In the genomic region with DNA sequence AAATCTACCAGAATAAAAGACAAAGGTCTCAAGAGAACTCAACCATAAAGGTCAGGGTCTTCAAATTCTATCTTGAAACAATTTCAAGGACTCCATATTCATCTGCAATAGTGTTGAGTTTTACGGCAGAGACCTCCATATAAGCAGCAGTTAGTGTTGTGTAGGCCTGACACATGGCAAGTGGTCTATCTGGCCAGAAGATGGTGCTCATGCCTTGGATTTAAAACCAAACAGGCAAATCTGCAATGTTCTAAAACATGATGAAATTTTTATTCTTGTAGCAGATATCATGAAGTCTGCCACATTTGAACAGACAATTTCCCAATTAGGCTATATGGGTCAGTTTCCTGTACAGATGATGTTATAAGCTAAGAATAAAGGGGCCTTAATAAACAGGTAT, we compare ENCODE assay signal across 8 mouse cellular contexts. TPM values are rescaled to one million over a fixed set of nuclear protein-coding genes. Genes with fewer than 3 reads are reported as not detected.
DNase-seq lines count a peak whose midpoint lies in the region; ATAC-seq and TF ChIP-seq lines count a peak whose summit lies in the region.

No protein-coding gene starts in this region.

- H3K79me2 ChIP-seq in heart, adult 2 months (replicated peaks; ENCODE audit: control insufficient read depth, insufficient read depth, low read length): peaks cover 6% of the 10 kb centered on the region; the same call in 1 of the 2 replicates

- H3K27me3 ChIP-seq in heart, adult 2 months (ENCODE audit: control insufficient read depth, insufficient read depth, low read length): no peaks in the 10 kb centered on the region
- H3K27me3 ChIP-seq in embryonic facial prominence, embryonic 14.5 days (replicated peaks; ENCODE audit: control insufficient read depth, insufficient read depth, low read length): no peaks in the 10 kb centered on the region
- H3K27me3 ChIP-seq in forebrain, embryonic 15.5 days: no peaks in the 10 kb centered on the region

- H3K4me2 ChIP-seq in embryonic facial prominence, embryonic 14.5 days (ENCODE audit: low read depth, low read length): no peak overlapping the region
- no peak overlapping the region for H3K4me2 ChIP-seq in forebrain, embryonic 15.5 days (replicated peaks)

- 67% methylated on average over 1 of the region's 1 CpGs for WGBS in heart, adult 2 months
- WGBS in embryonic facial prominence, embryonic 14.5 days: 74% methylated on average over 1 of the region's 1 CpGs
- 60% methylated on average over 1 of the region's 1 CpGs for WGBS in forebrain, embryonic 15.5 days

- H3K27ac ChIP-seq in heart, adult 2 months: no peak overlapping the region
- H3K27ac ChIP-seq in embryonic facial prominence, embryonic 14.5 days (replicated peaks; ENCODE audit: low read depth, low read length): no peak overlapping the region
- no peak overlapping the region for H3K27ac ChIP-seq in forebrain, embryonic 15.5 days (replicated peaks)

- TF ChIP-seq EP300 in heart, adult 2 months (IDR thresholded peaks at IDR 0.05; ENCODE audit: insufficient read depth, low read depth, low read length): no peak

- H3K9me3 ChIP-seq in embryonic facial prominence, embryonic 14.5 days (ENCODE audit: control insufficient read depth, low read length): no peaks in the 10 kb centered on the region
- no peaks in the 10 kb centered on the region for H3K9me3 ChIP-seq in forebrain, embryonic 15.5 days

- intact Hi-C loops in heart, adult 2 months (cut with DNase I): loop anchor here (5.0 to 10.0 kb wide), 4 partner anchors 190 to 508 kb away; a partner anchor contains a TSS

- peaks cover 6% of the 10 kb centered on the region for H3K4me1 ChIP-seq in heart, adult 2 months (ENCODE audit: control insufficient read depth, insufficient read depth, low read length)
- peaks cover 15% of the 10 kb centered on the region for H3K4me1 ChIP-seq in embryonic facial prominence, embryonic 14.5 days (ENCODE audit: control insufficient read depth, insufficient read depth, low read length)
- H3K4me1 ChIP-seq in forebrain, embryonic 15.5 days: peaks cover 23% of the 10 kb centered on the region

- TF ChIP-seq POLR2A in heart, adult 2 months (IDR thresholded peaks at IDR 0.05; ENCODE audit: insufficient read depth, low read depth, low read length): no peak

- H3K36me3 ChIP-seq in heart, adult 2 months (ENCODE audit: control insufficient read depth, insufficient read depth, low read length): peaks cover 9% of the 10 kb centered on the region
- peaks cover 3% of the 10 kb centered on the region for H3K36me3 ChIP-seq in embryonic facial prominence, embryonic 14.5 days (ENCODE audit: control insufficient read depth, insufficient read depth, low read length)
- H3K36me3 ChIP-seq in forebrain, embryonic 15.5 days: peaks cover under 1% of the 10 kb centered on the region; the same call in 1 of the 2 replicates

- ATAC-seq in embryonic facial prominence, embryonic 14.5 days (ENCODE audit: low read depth): no peak
- ATAC-seq in forebrain, embryonic 15.5 days (replicated peaks): no peak

- no peak for DNase-seq in heart, adult 2 months
- DNase-seq in heart, adult 9 months (ENCODE audit: low spot score in 2 of 2): no peak
- peak; percentile 33 to 53 for DNase-seq in right cerebral cortex, adult 2 months (ENCODE audit: low spot score in 2 of 2)
- DNase-seq in right cerebral cortex, postnatal 4 days: no peak
- peak; percentile 33 for DNase-seq in embryonic facial prominence, embryonic 14.5 days (ENCODE audit: low spot score)
- peak; percentile 54 to 60 for DNase-seq in right cerebral cortex, postnatal 10 days (ENCODE audit: low spot score in 2 of 2)
- no peak for DNase-seq in cerebellum, adult 9-11 months

- H3K4me3 ChIP-seq in heart, adult 2 months: no peak overlapping the region
- H3K4me3 ChIP-seq in embryonic facial prominence, embryonic 14.5 days (ENCODE audit: low read depth, low read length): no peak overlapping the region
- H3K4me3 ChIP-seq in forebrain, embryonic 15.5 days: no peak overlapping the region

- H3K9ac ChIP-seq in heart, adult 2 months (ENCODE audit: low read depth, low read length): no peak overlapping the region
- no peak overlapping the region for H3K9ac ChIP-seq in embryonic facial prominence, embryonic 14.5 days (ENCODE audit: low read depth, low read length)
- no peak overlapping the region for H3K9ac ChIP-seq in forebrain, embryonic 15.5 days (replicated peaks)

- peak; percentile 65 for TF ChIP-seq CTCF in heart, adult 2 months (IDR thresholded peaks at IDR 0.05)

RNA-seq across cellular contexts. Expression of a gene that starts 2.5 kb away (rescaled TPM):
- total RNA-seq in heart, adult 2 months (2021): 1,000 to 10,000 TPM; 1,049 to 1,165 TPM
- 476 and 1,108 TPM in 2 replicates for polyA plus RNA-seq in heart, adult 2 months (2012; rRNA removed)
- 219 and 221 TPM in 2 replicates for polyA plus RNA-seq in embryonic facial prominence, embryonic 14.5 days (2014; fragmentation: Nextera tagmentation; extraction: Ambion mirVana)
- polyA plus RNA-seq in forebrain, embryonic 15.5 days (2015; fragmentation: Nextera tagmentation; extraction: Ambion mirVana): 217 and 226 TPM in 2 replicates

RNA-seq across cellular contexts. Expression of a gene that starts 37.6 kb away (rescaled TPM):
- total RNA-seq in heart, adult 2 months (2021): not detected
- polyA plus RNA-seq in heart, adult 2 months (2012; rRNA removed): not detected in 2 replicates
- polyA plus RNA-seq in embryonic facial prominence, embryonic 14.5 days (2014; fragmentation: Nextera tagmentation; extraction: Ambion mirVana): 0.42 and 0.61 TPM in 2 replicates
- polyA plus RNA-seq in forebrain, embryonic 15.5 days (2015; fragmentation: Nextera tagmentation; extraction: Ambion mirVana): 0.27 and 0.34 TPM in 2 replicates

RNA-seq across cellular contexts. Expression of a gene that starts 44.9 kb away (rescaled TPM):
- total RNA-seq in heart, adult 2 months (2021): 10 to 100 TPM; 27.8 to 29.6 TPM
- 27.5 and 32.0 TPM in 2 replicates for polyA plus RNA-seq in heart, adult 2 months (2012; rRNA removed)
- polyA plus RNA-seq in embryonic facial prominence, embryonic 14.5 days (2014; fragmentation: Nextera tagmentation; extraction: Ambion mirVana): 14.2 and 15.6 TPM in 2 replicates
- polyA plus RNA-seq in forebrain, embryonic 15.5 days (2015; fragmentation: Nextera tagmentation; extraction: Ambion mirVana): 14.0 and 15.6 TPM in 2 replicates

Comparison
In these comparisons a context has a peak if more than half of its experiments do, and no peak if none do; other contexts are left out.
1. DNase-seq: peak in right cerebral cortex, adult 2 months (2 of 2), embryonic facial prominence, embryonic 14.5 days (single experiment) and right cerebral cortex, postnatal 10 days (2 of 2); none in heart, adult 2 months (0 of 2), heart, adult 9 months (0 of 2), right cerebral cortex, postnatal 4 days (single experiment) and cerebellum, adult 9-11 months (single experiment).